ENCODE assay signal across 8 mouse cellular contexts in the genomic region with DNA sequence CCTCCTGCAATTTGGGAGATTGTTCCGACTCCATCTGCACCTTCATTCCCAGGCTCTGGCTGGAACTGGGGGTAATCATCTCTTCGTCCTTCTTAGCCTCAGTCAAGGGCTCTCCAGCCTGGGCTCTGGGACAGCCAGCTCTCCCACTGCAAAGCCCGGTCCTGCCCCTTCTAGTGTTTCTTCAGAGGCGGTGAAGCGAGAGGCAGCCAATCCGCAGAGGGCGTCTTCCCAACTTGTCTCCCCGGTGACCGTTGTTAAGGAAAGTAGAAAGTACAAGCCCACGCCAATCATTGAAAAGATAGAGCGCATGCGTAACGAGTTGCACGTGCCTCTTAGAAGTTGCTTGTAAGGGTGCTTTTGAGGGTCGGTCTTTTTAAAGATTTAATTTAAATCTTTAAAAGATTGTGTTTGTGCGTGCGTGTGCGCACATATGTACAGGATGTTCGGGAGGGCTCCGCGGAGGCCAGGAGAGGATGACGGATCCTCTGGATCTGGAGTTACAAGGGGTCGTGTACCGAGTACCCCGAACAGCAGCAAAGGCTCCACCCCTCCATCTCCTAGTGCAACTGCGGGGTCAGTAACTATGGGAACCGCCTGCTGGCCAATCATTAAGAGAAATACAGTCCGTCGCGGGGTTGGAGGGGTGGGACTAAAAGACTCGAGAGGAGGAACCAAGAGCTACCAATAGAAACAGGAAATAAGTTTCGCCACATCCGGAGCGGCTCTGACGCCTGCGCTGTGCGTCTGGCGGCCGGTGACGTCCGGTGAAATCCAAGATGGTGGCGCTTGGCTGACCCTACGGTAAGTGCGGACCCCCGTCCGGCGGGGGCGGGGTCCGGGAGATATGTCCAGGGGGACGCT. TPM values are rescaled to one million over a fixed set of nuclear protein-coding genes. Genes with fewer than 3 reads are reported as not detected.
DNase-seq lines count a peak whose midpoint lies in the region; ATAC-seq and TF ChIP-seq lines count a peak whose summit lies in the region.

TSS of gene Ccdc189 (minus strand) at position 585 of the 861 bp plus-strand sequence.
TSS of gene Rnf40 (plus strand) at position 757 of the 861 bp plus-strand sequence.

- H3K79me2 ChIP-seq in MEL (ENCODE audit: control insufficient read depth, insufficient read depth, low read length, poor library complexity), result peaks cover 12% of the 10 kb centered on the region

- peak; percentile 99 for DNase-seq in MEL (ENCODE audit: low read depth, low spot score)
- DNase-seq in cerebellum, adult 2 months, result peak; percentile 89 to 93
- DNase-seq in forebrain, postnatal 0 days, result peak; percentile 96
- peak; percentile 92 for DNase-seq in heart, postnatal 4 days
- peak; percentile 95 to 97 for DNase-seq in layer of hippocampus, adult 8-10 months (ENCODE audit: low spot score in 2 of 2)
- peak; percentile 96 for DNase-seq in ovary, adult 18-20 months (ENCODE audit: low spot score)
- peak; percentile 95 for DNase-seq in thymus, postnatal 0 days (ENCODE audit: low spot score)

- H3K4me1 ChIP-seq in MEL (ENCODE audit: control insufficient read depth in 1 of 2, insufficient read depth in 2 of 2, low read length in 2 of 2), result peaks cover 6 to 33% of the 10 kb centered on the region in 2 experiments; a peak in 3 of 4 replicates
- H3K4me1 ChIP-seq in cerebellum, adult 2 months (ENCODE audit: control insufficient read depth, insufficient read depth, low read length), result peaks cover 7% of the 10 kb centered on the region
- no peaks in the 10 kb centered on the region for H3K4me1 ChIP-seq in forebrain, postnatal 0 days (ENCODE audit: insufficient read depth)
- peaks cover 17% of the 10 kb centered on the region for H3K4me1 ChIP-seq in lung, embryonic 15.5 days

- peak within 1 kb of the TSS; percentile 76 for H3K4me2 ChIP-seq in forebrain, postnatal 0 days (ENCODE audit: low read depth)
- H3K4me2 ChIP-seq in lung, embryonic 15.5 days, result peak within 1 kb of the TSS; percentile 86

- H3K27me3 ChIP-seq in MEL (ENCODE audit: control insufficient read depth in 1 of 2, insufficient read depth in 2 of 2, low read length in 2 of 2), result no peaks in the 10 kb centered on the region
- H3K27me3 ChIP-seq in cerebellum, adult 2 months (ENCODE audit: control insufficient read depth, insufficient read depth, low read length), result no peaks in the 10 kb centered on the region
- no peaks in the 10 kb centered on the region for H3K27me3 ChIP-seq in forebrain, postnatal 0 days (ENCODE audit: insufficient read depth, low read length)
- no peaks in the 10 kb centered on the region for H3K27me3 ChIP-seq in lung, embryonic 15.5 days

- H3K9ac ChIP-seq in MEL (ENCODE audit: control insufficient read depth, low read depth, low read length, poor library complexity, severe bottlenecking), result peak within 1 kb of the TSS; percentile 87
- H3K9ac ChIP-seq in forebrain, postnatal 0 days, result peak within 1 kb of the TSS; percentile 74
- H3K9ac ChIP-seq in lung, embryonic 15.5 days, result peak within 1 kb of the TSS; percentile 79

- TF ChIP-seq CTCF in MEL (IDR thresholded peaks at IDR 0.05 in 2 of 3, conservative IDR thresholded peaks at IDR 0.05 in 1 of 3; ENCODE audit: control insufficient read depth in 1 of 3, insufficient read depth in 1 of 3, low read depth in 2 of 3, low read length in 3 of 3, poor library complexity in 1 of 3, severe bottlenecking in 1 of 3), result no peak
- TF ChIP-seq CTCF in cerebellum, adult 2 months (IDR thresholded peaks at IDR 0.05; ENCODE audit: borderline replicate concordance, insufficient read depth, low read depth, low read length), result no peak
- peak; percentile 29; the same call in 1 of the 2 replicates for TF ChIP-seq CTCF in forebrain, postnatal 0 days (IDR thresholded peaks at IDR 0.05; ENCODE audit: low read depth)

- ATAC-seq in forebrain, postnatal 0 days, result peak; percentile 96
- ATAC-seq in lung, embryonic 15.5 days (ENCODE audit: borderline replicate concordance, extremely low read depth, low FRiP score, low TSS enrichment), result peak; percentile 98

- WGBS in cerebellum, adult 2 months, result under 1% methylated on average over 50 of the region's 50 CpGs
- under 1% methylated on average over 50 of the region's 50 CpGs for WGBS in forebrain, postnatal 0 days
- WGBS in lung, embryonic 15.5 days, result under 1% methylated on average over 46 of the region's 50 CpGs

- H3K27ac ChIP-seq in MEL (ENCODE audit: control insufficient read depth, low read depth, low read length), result peak within 1 kb of the TSS; percentile 62
- H3K27ac ChIP-seq in cerebellum, adult 2 months (ENCODE audit: insufficient read depth, low read length), result peak within 1 kb of the TSS; percentile 25
- H3K27ac ChIP-seq in forebrain, postnatal 0 days (ENCODE audit: low read depth, low read length), result peak within 1 kb of the TSS; percentile 51
- peak within 1 kb of the TSS; percentile 72 for H3K27ac ChIP-seq in lung, embryonic 15.5 days

- H3K36me3 ChIP-seq in MEL (ENCODE audit: control insufficient read depth in 1 of 2, insufficient read depth in 2 of 2, low read length in 2 of 2), result peaks cover 1 to 30% of the 10 kb centered on the region in 2 experiments; a peak in 3 of 4 replicates
- H3K36me3 ChIP-seq in forebrain, postnatal 0 days (ENCODE audit: insufficient read depth), result peaks cover 46% of the 10 kb centered on the region
- H3K36me3 ChIP-seq in lung, embryonic 15.5 days, result peaks cover 48% of the 10 kb centered on the region

- H3K4me3 ChIP-seq in MEL (ENCODE audit: control insufficient read depth in 1 of 2, insufficient read depth in 1 of 2, low read depth in 2 of 2, low read length in 2 of 2), result peak within 1 kb of the TSS; percentile 90 to 97
- H3K4me3 ChIP-seq in cerebellum, adult 2 months (replicated peaks; ENCODE audit: insufficient read depth, low read depth, low read length), result peak within 1 kb of the TSS; percentile 86
- peak within 1 kb of the TSS; percentile 82 for H3K4me3 ChIP-seq in forebrain, postnatal 0 days (ENCODE audit: low read depth, low read length)
- H3K4me3 ChIP-seq in lung, embryonic 15.5 days, result peak within 1 kb of the TSS; percentile 65

- no peak for TF ChIP-seq EP300 in MEL (IDR thresholded peaks at IDR 0.05; ENCODE audit: low read depth in 1 of 2, low read length in 2 of 2)

- no peak for TF ChIP-seq RAD21 in MEL (IDR thresholded peaks at IDR 0.05; ENCODE audit: low read depth, low read length)

- peak; percentile 41 to 68 for TF ChIP-seq POLR2A in MEL (IDR thresholded peaks at IDR 0.05; ENCODE audit: control insufficient read depth in 1 of 2, insufficient read depth in 1 of 2, low read depth in 1 of 2, low read length in 2 of 2, poor library complexity in 1 of 2)
- TF ChIP-seq POLR2A in cerebellum, adult 2 months (IDR thresholded peaks at IDR 0.05; ENCODE audit: borderline replicate concordance, insufficient read depth, low read length), result peak; percentile 63; the same call in 1 of the 2 replicates

- no peaks in the 10 kb centered on the region for H3K9me3 ChIP-seq in MEL (replicated peaks; ENCODE audit: insufficient read depth, low read length)
- no peaks in the 10 kb centered on the region for H3K9me3 ChIP-seq in forebrain, postnatal 0 days (ENCODE audit: low read length)
- H3K9me3 ChIP-seq in lung, embryonic 15.5 days, result no peaks in the 10 kb centered on the region

TF ChIP-seq in MEL, 35 proteins besides CTCF, POLR2A, EP300 and RAD21 (continues in another document):
- TF ChIP-seq MYB (IDR thresholded peaks at IDR 0.05; ENCODE audit: low read depth, low read length) (no peak), ELF1 (IDR thresholded peaks at IDR 0.05; ENCODE audit: low read depth, low read length) (peak; percentile 76), SIN3A (IDR thresholded peaks at IDR 0.05; ENCODE audit: low read length) (peak; percentile 99), TBP (IDR thresholded peaks at IDR 0.05; ENCODE audit: low read depth, low read length) (peak; percentile 72; the same call in 1 of the 2 replicates), BHLHE40 (IDR thresholded peaks at IDR 0.05; ENCODE audit: borderline replicate concordance, low read depth, low read length) (peak; percentile 99), TCF12 (IDR thresholded peaks at IDR 0.05; ENCODE audit: low read depth, low read length) (0 out of 2 replicates have a peak, but pooled peaks have one; percentile 21), CHD2 (IDR thresholded peaks at IDR 0.05; ENCODE audit: low read length) (no peak), MXI1 (IDR thresholded peaks at IDR 0.05; ENCODE audit: low read depth, low read length) (peak; percentile 99), NRF1 (IDR thresholded peaks at IDR 0.05; ENCODE audit: insufficient read depth, low read depth, low read length, poor library complexity, severe bottlenecking) (peak; percentile 85), KAT2A (conservative IDR thresholded peaks at IDR 0.05; ENCODE audit: low read depth, low read length) (peak; percentile 30; the same call in 1 of the 2 replicates), MYC (IDR thresholded peaks at IDR 0.05; ENCODE audit: low read depth, low read length) (peak; percentile 93), ETS1 (IDR thresholded peaks at IDR 0.05; ENCODE audit: low read depth, low read length) (peak; percentile 53; the same call in 1 of the 2 replicates)

RNA-seq across cellular contexts. Expression of gene Ccdc189, which starts in this region (rescaled TPM):
- 3.6 and 6.9 TPM in 2 replicates for total RNA-seq in MEL (2012; rRNA removed)
- 1 to 10 TPM in 1 of 2 experiments, not detected in 1; 4.2 TPM for polyA plus RNA-seq in MEL (2012; ENCODE audit: insufficient read depth in 1 of 2, insufficient read length in 2 of 2, low read depth in 1 of 2, low replicate concordance in 2 of 2, missing spikeins in 1 of 2)
- polyA plus RNA-seq in cerebellum, adult 2 months (2012; rRNA removed), result 10.1 and 12.2 TPM in 2 replicates
- 9.0 and 11.0 TPM in 2 replicates for total RNA-seq in forebrain, postnatal 0 days (2014; rRNA removed)
- polyA plus RNA-seq in forebrain, postnatal 0 days (2015; fragmentation: Nextera tagmentation; extraction: Ambion mirVana), result 10.1 and 16.0 TPM in 2 replicates
- 1 to 10 TPM; 6.5 to 9.2 TPM for total RNA-seq in heart, postnatal 4 days (2021)
- total RNA-seq in layer of hippocampus, adult 8-10 months (2022), result 10 to 100 TPM in 2 of 4 experiments, 1 to 10 TPM in 2; 7.7 to 12.8 (median 10.1) TPM
- polyA plus RNA-seq in lung, embryonic 15.5 days (2015; fragmentation: Nextera tagmentation; extraction: Ambion mirVana), result 12.8 and 15.7 TPM in 2 replicates
- 2.8 and 3.5 TPM in 2 replicates for polyA plus RNA-seq in thymus, postnatal 0 days (2015; fragmentation: Nextera tagmentation; extraction: Ambion mirVana)

RNA-seq across cellular contexts. Expression of gene Rnf40, which starts in this region (rescaled TPM):
- 43.8 and 49.5 TPM in 2 replicates for total RNA-seq in MEL (2012; rRNA removed)
- polyA plus RNA-seq in MEL (2012; ENCODE audit: insufficient read depth in 1 of 2, insufficient read length in 2 of 2, low read depth in 1 of 2, low replicate concordance in 2 of 2, missing spikeins in 1 of 2), result 10 to 100 TPM in 1 of 2 experiments, not detected in 1; 75.1 TPM
- 53.7 and 56.2 TPM in 2 replicates for polyA plus RNA-seq in cerebellum, adult 2 months (2012; rRNA removed)
- total RNA-seq in forebrain, postnatal 0 days (2014; rRNA removed), result 49.8 and 60.1 TPM in 2 replicates
- 34.5 and 37.8 TPM in 2 replicates for polyA plus RNA-seq in forebrain, postnatal 0 days (2015; fragmentation: Nextera tagmentation; extraction: Ambion mirVana)
- 10 to 100 TPM; 47.8 to 49.7 TPM for total RNA-seq in heart, postnatal 4 days (2021)
- 10 to 100 TPM; 70.0 to 79.2 (median 72.7) TPM for total RNA-seq in layer of hippocampus, adult 8-10 months (2022)
- polyA plus RNA-seq in lung, embryonic 15.5 days (2015; fragmentation: Nextera tagmentation; extraction: Ambion mirVana), result 46.9 and 49.0 TPM in 2 replicates
- 42.5 and 44.3 TPM in 2 replicates for polyA plus RNA-seq in thymus, postnatal 0 days (2015; fragmentation: Nextera tagmentation; extraction: Ambion mirVana)

Comparison
In these comparisons a context has a peak if more than half of its experiments do, and no peak if none do; other contexts are left out.
1. Peak in every context shown above with its lines: DNase-seq, ATAC-seq, H3K4me3 ChIP-seq and H3K27ac ChIP-seq.